Mouse (Mus musculus) embryonic fibroblast, embryonic 13.5 days (primary cell): ENCODE results near the gene Nfix.

Source experiments
- CTCF ChIP-seq: IDR thresholded peaks from 2 replicates; pipeline ENCODE4 v1.5.1; 2011; ENCODE audit warnings: mild to moderate bottlenecking, control low read depth, low read length, moderate library complexity, borderline replicate concordance; ENCODE audit not compliant: insufficient read depth
- POLR2A ChIP-seq: IDR thresholded peaks from 2 replicates; pipeline ENCODE4 v1.6.1; 2011; ENCODE audit warnings: low read depth, mild to moderate bottlenecking, control low read depth, low read length, moderate library complexity

DNA sequence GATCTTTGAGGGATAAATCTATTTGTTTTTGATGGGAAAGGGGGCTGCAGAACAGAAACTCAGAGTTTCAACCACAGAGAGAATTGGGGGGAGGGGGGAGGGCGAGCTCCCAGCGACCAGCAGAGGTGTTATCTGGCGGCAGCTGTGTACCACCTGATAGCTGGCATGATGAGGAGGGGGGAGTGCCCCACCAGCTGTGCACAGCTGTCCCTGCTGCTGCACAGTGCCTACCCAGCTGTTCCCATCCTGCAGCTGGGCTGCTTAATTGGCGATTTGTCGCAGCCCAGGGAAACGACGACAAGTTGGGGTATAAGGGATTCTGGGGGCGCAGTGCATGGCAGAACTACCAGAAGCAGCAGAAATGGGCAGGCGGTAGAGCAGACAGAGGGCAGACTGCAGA, 75.5 kb downstream of the Nfix start:
- TF ChIP-seq CTCF (no peak), POLR2A (no peak)
